Mouse (Mus musculus) hindbrain, embryonic 12.5 days (tissue): Measurements from ENCODE around the gene Kifc1. TPM values are rescaled to one million over a fixed set of nuclear protein-coding genes. Genes with fewer than 3 reads are reported as not detected.
"Not testable (repeated sequence)": the region's sequence is repeated elsewhere in the genome, so short reads cannot be mapped to it uniquely, and the experiment has no call there.

ENCODE experiments used
- ATAC-seq: fragments of 200-750 bp; cut with Nextera tagmentation; 2 replicates; pipeline ENCODE4 v1.8.0; 2017; ENCODE audit warnings: moderate TSS enrichment; ENCODE audit not compliant: low FRiP score
- H3K27ac ChIP-seq: fragments of 300-500 bp; sonication (generic); 2 replicates; pipeline ENCODE4 v1.5.1; 2016; ENCODE audit warnings: mild to moderate bottlenecking
- H3K27me3 ChIP-seq: fragments of 300-500 bp; sonication (generic); 2 replicates; pipeline ENCODE4 v1.6.1; 2016; ENCODE audit warnings: mild to moderate bottlenecking
- H3K36me3 ChIP-seq: fragments of 300-500 bp; sonication (generic); 2 replicates; pipeline ENCODE4 v1.6.1; 2016; ENCODE audit warnings: mild to moderate bottlenecking
- H3K4me1 ChIP-seq: fragments of 300-500 bp; sonication (generic); 2 replicates; pipeline ENCODE4 v1.6.1; 2016
- H3K4me2 ChIP-seq: fragments of 300-500 bp; sonication (generic); replicated peaks from 2 replicates; pipeline ENCODE4 v1.6.1; 2016; ENCODE audit warnings: mild to moderate bottlenecking
- H3K4me3 ChIP-seq: fragments of 300-500 bp; sonication (generic); 2 replicates; pipeline ENCODE4 v1.5.1; 2016; ENCODE audit warnings: mild to moderate bottlenecking
- H3K9ac ChIP-seq: fragments of 300-500 bp; sonication (generic); 2 replicates; pipeline ENCODE4 v1.6.1; 2016; ENCODE audit warnings: mild to moderate bottlenecking, moderate library complexity
- H3K9me3 ChIP-seq: fragments of 300-500 bp; sonication (generic); replicated peaks from 2 replicates; pipeline ENCODE4 v1.6.1; 2016; ENCODE audit warnings: mild to moderate bottlenecking
- WGBS: fragments of 180-500 bp; shearing (Covaris S2); methylation state at CpG from one replicate; pipeline ENCODE4 v1.1.7; 2016; 5-methylcytosine and 5-hydroxymethylcytosine counted together
- polyA plus RNA-seq: library from polyadenylated mRNA; unstranded; fragments of >200 nt; fragmentation: Nextera tagmentation; extraction: Ambion mirVana; gene quantifications from 2 replicates; pipeline ENCODE4 v1.2.1, GENCODE M21; 2016

The Kifc1 gene
- polyA plus RNA-seq, 1 experiment from 2014 or later = 3.2 TPM

DNA sequence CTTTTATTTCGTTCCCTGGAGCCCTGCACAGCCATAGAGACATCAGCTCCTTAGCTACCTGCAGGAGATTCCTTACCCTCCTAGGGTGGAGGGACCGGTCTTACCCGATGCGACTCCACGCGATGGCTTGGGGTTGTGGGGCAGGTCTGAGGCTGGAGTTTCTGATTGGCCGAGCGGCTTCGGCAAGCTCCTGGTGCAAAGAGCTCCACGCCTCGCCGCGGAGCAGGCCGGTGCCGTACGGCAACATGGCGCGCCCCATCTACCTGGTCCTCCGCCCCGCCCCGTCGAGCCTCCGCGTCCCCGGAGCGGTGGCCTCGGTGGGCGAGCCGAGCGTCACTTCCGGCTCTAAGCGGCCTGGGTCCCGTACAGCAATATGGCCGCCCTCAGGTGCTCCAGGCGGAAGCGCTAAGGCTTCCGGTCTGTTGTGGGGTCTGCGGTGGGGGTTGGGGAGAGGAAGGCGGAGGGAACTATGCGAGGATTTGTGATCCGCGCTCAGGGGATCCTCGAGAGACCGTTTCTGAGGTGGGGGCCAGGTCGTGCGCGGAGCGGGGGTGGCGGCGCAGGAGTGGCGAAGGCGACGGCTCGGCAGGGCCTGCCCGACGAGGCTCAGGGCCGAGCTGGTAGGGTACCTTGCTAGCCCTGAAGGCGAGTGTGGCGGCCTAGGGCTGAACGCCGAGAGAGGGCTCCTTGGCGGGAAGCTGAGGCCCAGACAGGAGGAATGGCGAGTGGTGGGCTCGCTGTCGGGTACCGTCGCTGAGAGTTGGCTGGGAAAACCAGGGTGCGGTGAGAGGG, 18.8 kb upstream of the Kifc1 start, which contains the start of gene Daxx:
TSS of gene Daxx (plus strand) at position 338 of the 792 bp plus-strand sequence.
- Histone ChIP-seq H3K27me3 (no peaks in the 10 kb centered on the region), H3K4me3 (peak within 1 kb of the TSS; percentile 82), H3K9me3 (no peaks in the 10 kb centered on the region), H3K4me2 (peak within 1 kb of the TSS; percentile 97), H3K27ac (peak within 1 kb of the TSS; percentile 92), H3K9ac (peak within 1 kb of the TSS; percentile 87), H3K36me3 (peaks cover 32% of the 10 kb centered on the region), H3K4me1 (peaks cover 23% of the 10 kb centered on the region)
- peak; percentile 96 for ATAC-seq
- WGBS = under 1% methylated on average over 68 of the region's 68 CpGs

DNA sequence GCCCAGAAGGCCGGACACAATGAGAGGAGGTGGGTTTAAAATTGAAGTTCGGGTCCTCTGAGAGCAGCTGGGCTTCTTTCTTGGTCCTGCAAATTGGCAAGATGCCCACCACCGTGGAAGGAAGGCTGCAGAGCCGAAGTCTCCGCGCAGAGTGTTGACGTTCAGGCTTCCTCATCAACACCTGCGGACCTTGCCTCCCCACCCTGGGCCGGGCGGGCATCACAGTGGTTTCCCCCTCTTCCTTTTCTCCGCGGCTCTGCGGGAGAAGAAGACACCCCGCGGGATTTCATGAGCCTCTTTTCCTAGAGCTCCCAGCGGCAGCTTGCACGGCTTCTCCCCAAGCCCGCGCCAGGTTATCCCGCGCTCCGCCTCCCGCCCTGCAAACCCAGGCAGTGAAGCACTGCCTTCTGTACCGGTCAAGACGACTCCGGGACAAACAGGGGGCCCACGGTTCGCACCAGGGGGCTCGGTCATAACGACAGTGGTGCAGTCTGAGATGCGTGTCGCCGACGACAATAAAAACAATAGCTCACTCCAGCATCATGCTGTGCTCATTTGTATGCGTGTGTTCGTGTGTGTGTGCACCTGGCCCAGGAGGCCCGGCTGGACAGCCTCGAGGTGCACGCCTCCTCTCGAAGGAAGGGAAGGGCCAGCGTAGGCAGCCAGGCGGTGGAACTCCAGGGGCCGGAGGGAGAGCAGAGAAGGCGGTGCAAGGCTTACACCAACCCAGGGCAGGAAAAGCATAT, 18.0 kb upstream of the Kifc1 start:
- Histone ChIP-seq H3K4me2 (peak overlapping the region; percentile 97), H3K27ac (peak overlapping the region; percentile 92), H3K9ac (peak overlapping the region; percentile 78), H3K4me3 (peak overlapping the region; percentile 82), H3K36me3 (peaks cover 24% of the 10 kb centered on the region), H3K9me3 (no peaks in the 10 kb centered on the region), H3K4me1 (peaks cover 23% of the 10 kb centered on the region), H3K27me3 (no peaks in the 10 kb centered on the region)
- WGBS = under 1% methylated on average over 44 of the region's 44 CpGs
- peak; percentile 14 for ATAC-seq

DNA sequence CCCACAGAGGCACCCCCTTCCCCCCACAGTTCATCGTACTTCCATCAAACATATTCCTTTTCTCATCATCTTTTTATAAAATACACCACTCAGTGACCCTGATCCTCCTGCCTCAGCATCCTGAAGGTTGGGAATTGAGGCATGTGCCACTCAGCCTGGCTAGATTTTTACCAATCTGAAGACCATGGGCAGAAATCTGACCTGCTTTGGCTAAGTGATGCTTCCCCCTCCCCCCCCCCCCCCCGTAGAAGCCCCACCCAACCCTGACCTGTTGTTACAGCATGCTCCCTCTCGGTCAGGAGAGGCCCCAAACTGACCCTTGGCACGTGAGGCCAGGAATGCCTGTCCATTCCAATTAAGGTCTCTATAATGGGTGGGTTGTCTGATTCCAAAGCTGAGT, 14.4 kb upstream of the Kifc1 start, which contains the start of gene Platr17:
TSS of gene Platr17 (plus strand) at position 301 of the 400 bp plus-strand sequence.
- 13% methylated on average over 3 of the region's 4 CpGs for WGBS
- ATAC-seq = not testable (repeated sequence)

DNA sequence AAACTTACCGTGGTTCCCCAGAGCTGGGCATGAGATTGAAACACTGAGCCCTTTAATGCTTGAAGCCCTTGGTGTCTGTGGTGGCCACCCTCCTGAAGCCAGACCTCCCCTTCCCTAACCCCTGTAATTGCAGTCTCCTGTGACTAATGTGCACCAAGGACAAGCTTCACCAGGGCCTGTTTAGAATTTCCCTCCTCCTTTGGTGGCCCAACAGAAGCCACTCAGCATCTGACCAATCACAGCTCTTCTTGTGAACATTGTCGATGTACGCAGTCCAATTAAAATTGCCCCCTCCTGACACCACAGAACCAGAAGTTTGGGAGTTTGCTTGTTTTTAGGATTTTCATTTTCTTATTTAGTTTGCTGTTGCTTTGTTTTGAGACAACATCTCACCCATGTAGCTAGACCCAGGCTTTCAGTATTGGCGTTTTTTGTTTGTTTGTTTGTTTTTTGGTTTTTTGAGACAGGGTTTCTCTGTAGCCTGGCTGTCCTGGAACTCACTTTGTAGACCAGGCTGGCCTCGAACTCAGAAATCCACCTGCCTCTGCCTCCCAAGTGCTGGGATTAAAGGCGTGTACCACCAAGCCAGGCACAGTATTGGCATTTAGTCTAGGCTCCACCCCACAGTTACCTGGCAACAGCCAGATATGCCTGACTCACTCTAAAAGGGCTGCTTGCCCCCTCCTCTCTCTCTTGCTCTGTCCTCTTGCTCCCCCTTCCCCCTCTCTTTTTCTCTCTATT, 13.6 kb upstream of the Kifc1 start:
- not testable (repeated sequence) for H3K27me3 ChIP-seq, H3K4me1 ChIP-seq, H3K4me2 ChIP-seq, H3K4me3 ChIP-seq, H3K36me3 ChIP-seq, ATAC-seq, H3K9me3 ChIP-seq, H3K27ac ChIP-seq, H3K9ac ChIP-seq
- WGBS = 77% methylated on average over 6 of the region's 6 CpGs

More for the DNA sequence above, 14.4 kb upstream of the Kifc1 start, which contains the start of gene Platr17:
- not testable (repeated sequence) for H3K4me1 ChIP-seq, H3K27ac ChIP-seq, H3K4me2 ChIP-seq, H3K9ac ChIP-seq, H3K9me3 ChIP-seq, H3K36me3 ChIP-seq, H3K4me3 ChIP-seq, H3K27me3 ChIP-seq

DNA sequence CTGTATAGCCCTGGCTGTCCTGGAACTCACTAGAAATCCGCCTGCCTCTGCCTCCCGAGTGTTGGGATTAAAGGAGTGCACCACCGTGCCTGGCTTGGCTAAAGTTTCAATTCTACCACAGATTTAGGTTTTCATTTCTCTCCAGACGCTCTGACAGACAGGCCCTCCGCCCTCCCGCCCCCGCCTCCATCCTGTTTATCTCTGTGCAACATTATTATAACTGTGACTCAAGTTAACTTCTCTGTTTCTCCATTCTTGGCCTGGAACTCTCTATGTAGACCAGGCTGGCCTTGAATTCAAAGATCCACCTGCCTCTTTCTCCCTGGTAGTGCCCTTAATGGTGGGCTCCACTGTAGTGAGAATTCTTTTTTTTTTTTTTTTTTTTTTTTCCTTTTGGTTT, 12.0 kb upstream of the Kifc1 start:
- 88% methylated on average over 7 of the region's 7 CpGs for WGBS
- no peak for ATAC-seq
- Histone ChIP-seq H3K4me2 (no peak overlapping the region), H3K9me3 (no peaks in the 10 kb centered on the region), H3K9ac (no peak overlapping the region), H3K36me3 (no peaks in the 10 kb centered on the region), H3K27me3 (no peaks in the 10 kb centered on the region), H3K27ac (no peak overlapping the region), H3K4me1 (no peaks in the 10 kb centered on the region), H3K4me3 (no peak overlapping the region)

DNA sequence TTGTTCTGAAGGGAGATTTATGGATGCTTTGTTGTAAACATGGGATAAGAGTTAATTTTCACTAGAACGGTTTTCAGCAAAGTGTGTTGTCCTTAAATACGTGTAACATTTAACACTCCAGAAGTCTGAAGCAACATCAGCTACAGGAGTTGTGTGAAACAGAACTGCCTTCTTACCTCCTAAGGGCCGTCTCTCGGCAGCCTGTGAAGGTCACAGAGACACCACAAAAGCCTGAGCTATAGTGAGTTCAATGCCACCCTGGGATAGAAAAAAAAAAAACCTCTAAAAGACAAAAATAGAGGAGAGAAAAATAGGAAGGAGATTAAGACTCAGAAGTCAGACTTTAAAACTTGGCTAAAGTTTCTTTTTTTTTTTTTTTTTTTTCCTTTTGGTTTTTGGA, 11.6 kb upstream of the Kifc1 start:
- no peaks in the 10 kb centered on the region for H3K36me3 ChIP-seq
- no peaks in the 10 kb centered on the region for H3K9me3 ChIP-seq
- H3K27ac ChIP-seq = no peak overlapping the region
- no peaks in the 10 kb centered on the region for H3K4me1 ChIP-seq
- no peak overlapping the region for H3K4me2 ChIP-seq
- no peak for ATAC-seq
- no peak overlapping the region for H3K4me3 ChIP-seq
- H3K9ac ChIP-seq = no peak overlapping the region
- 79% methylated on average over 4 of the region's 4 CpGs for WGBS
- H3K27me3 ChIP-seq = no peaks in the 10 kb centered on the region

DNA sequence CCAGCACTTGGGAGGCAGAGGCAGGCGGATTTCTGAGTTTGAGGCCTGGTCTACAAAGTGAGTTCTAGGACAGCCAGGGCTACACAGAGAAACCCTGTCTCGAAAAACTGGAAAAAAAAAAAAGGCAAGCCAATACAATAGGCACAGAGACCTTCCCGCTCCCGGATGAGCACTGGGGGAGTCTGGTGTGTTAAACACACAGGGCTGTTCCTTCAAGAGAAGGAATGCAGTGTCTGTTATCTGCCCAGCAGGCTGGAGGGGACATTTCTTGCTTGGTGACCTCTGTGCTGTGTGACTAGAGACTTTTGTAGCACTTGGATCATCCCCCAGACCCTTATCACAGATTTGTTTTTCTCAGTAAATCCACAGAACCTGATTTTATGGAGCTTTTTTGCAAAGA, 11.2 kb upstream of the Kifc1 start:
- 70% methylated on average over 4 of the region's 4 CpGs for WGBS
- H3K9ac ChIP-seq = no peak overlapping the region
- no peaks in the 10 kb centered on the region for H3K9me3 ChIP-seq
- H3K4me1 ChIP-seq = no peaks in the 10 kb centered on the region
- H3K27me3 ChIP-seq = no peaks in the 10 kb centered on the region
- no peaks in the 10 kb centered on the region for H3K36me3 ChIP-seq
- H3K27ac ChIP-seq = no peak overlapping the region
- H3K4me3 ChIP-seq = no peak overlapping the region
- no peak for ATAC-seq
- H3K4me2 ChIP-seq = no peak overlapping the region

DNA sequence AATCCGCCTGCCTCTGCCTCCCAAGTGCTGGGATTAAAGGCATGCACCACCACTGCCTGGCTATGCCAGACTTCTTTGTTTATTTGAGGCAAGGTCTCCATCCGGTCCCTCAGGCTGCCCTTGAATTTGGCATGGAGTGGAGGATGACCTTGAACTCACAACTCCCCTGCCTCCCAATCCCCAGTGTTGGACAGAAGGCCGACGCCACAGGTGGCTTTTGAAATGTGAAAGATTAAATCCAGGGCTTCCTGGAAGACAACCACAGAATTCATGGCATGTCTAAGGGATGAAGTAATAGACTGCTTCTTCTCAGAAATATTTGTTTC, 10.5 kb upstream of the Kifc1 start:
- Histone ChIP-seq H3K9ac (no peak overlapping the region), H3K36me3 (no peaks in the 10 kb centered on the region), H3K4me2 (no peak overlapping the region), H3K4me3 (no peak overlapping the region), H3K27me3 (no peaks in the 10 kb centered on the region), H3K9me3 (no peaks in the 10 kb centered on the region), H3K27ac (no peak overlapping the region), H3K4me1 (no peaks in the 10 kb centered on the region)
- ATAC-seq = no peak
- 84% methylated on average over 4 of the region's 4 CpGs for WGBS

DNA sequence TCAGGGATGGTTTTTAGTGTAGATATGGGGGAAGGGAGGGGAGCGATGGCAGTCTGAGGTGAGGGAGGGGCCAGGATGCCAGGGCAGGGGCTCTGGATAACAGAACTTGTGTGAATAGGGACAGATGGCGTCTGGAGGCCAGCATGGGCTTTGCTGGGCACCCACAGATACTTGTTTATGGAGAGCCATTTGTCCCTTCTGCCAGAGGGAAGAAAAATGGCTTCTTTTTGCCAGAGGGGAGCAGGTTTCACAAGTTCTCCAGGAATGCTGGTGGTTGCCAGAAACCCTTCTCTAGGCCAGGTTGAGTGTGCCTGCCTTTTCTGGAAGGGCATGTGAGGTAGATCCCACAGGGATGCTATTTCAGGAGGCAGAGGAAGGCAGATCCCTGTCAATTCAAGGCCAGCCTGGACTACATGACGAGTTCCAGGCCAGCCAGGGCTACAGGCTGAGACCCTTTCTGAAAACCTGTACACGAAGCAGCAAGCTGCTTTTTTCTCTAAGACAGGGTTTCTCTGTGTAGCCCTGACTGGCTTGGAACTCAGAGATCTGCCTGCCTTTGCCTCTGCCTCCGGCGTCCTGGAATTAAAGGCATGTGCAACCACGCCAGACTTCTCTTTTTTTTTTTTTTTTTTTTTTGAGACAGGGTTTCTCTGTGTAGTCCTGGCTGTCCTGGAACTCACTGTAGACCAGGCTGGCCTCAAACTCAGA, 10.0 kb upstream of the Kifc1 start:
- Histone ChIP-seq H3K9ac (no peak overlapping the region), H3K4me2 (no peak overlapping the region), H3K27me3 (no peaks in the 10 kb centered on the region), H3K9me3 (no peaks in the 10 kb centered on the region), H3K4me3 (no peak overlapping the region), H3K27ac (no peak overlapping the region), H3K4me1 (no peaks in the 10 kb centered on the region), H3K36me3 (no peaks in the 10 kb centered on the region)
- 78% methylated on average over 7 of the region's 7 CpGs for WGBS
- ATAC-seq = no peak

DNA sequence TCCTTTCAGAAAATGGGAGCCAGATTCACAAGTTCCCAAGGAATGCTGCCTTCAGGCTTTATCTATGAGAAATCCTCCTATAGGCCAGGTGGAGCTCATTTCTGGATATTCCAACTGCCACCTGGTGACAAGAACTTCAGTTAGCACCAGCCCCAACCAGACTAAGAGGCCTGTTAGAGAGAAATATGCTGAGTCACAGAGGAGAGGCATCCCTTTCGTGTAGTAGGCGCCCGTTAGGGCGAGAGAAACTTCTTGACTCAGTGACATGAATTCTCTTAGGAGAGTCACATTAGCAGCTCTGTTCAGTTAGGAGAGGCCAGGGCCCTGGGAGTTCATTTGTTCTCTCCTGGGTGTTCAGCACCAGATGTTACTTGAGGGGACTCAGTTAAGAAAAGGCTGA, 9.2 kb upstream of the Kifc1 start:
- H3K9ac ChIP-seq = no peak overlapping the region
- ATAC-seq = no peak
- WGBS = 76% methylated on average over 4 of the region's 4 CpGs

DNA sequence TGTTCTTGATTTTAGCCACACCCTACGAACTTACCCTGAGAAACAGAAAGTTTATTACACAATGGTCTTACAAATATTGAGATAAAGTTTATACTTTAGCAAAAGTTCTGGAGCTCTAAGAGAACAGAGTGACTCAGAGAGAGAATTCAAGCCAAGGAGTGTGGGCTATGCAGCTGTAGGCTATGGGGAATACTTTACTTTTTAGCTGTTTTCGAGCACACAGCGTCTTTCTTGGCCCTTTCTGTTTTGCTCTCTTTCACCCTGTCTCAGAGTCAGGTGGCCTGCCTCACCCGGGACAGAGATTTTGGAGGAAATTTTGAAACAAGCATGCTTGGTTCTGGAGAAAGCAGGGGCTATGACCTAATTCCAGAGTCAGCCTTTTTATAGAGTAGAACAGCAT, 7.7 kb upstream of the Kifc1 start:
- not testable (repeated sequence) for H3K27me3 ChIP-seq, H3K9ac ChIP-seq, H3K4me1 ChIP-seq, ATAC-seq, H3K9me3 ChIP-seq, H3K4me2 ChIP-seq, H3K36me3 ChIP-seq, H3K27ac ChIP-seq, H3K4me3 ChIP-seq
- 87% methylated on average over 4 of the region's 4 CpGs for WGBS

More for the DNA sequence above, 9.2 kb upstream of the Kifc1 start:
- Histone ChIP-seq H3K4me1 (no peaks in the 10 kb centered on the region), H3K4me3 (no peak overlapping the region), H3K27me3 (no peaks in the 10 kb centered on the region), H3K4me2 (no peak overlapping the region), H3K9me3 (no peaks in the 10 kb centered on the region), H3K36me3 (no peaks in the 10 kb centered on the region), H3K27ac (no peak overlapping the region)
